Mouse (Mus musculus): ENCODE measurements around the gene Vcl. TPM values are rescaled to one million over a fixed set of nuclear protein-coding genes. Genes with fewer than 3 reads are reported as not detected.
A peak's percentile ranks its signal among the peaks of the same experiment; 100 is the strongest.

Gene Vcl
- 23.9 and 26.7 TPM in 2 replicates for polyA plus RNA-seq (2012; rRNA removed)

- Histone ChIP-seq H3K27me3 (ENCODE audit: control insufficient read depth, insufficient read depth, low read length) (no peaks in the 10 kb centered on the region), H3K27ac (ENCODE audit: insufficient read depth, low read length) (no peak within 1 kb of the TSS; the same call in 1 of the 2 replicates), H3K4me1 (ENCODE audit: control insufficient read depth, insufficient read depth, low read length) (peaks cover 4% of the 10 kb centered on the region; the same call in 1 of the 2 replicates), H3K4me3 (replicated peaks; ENCODE audit: insufficient read depth, low read depth, low read length) (peak within 1 kb of the TSS; percentile 91)
- peak; percentile 99 to 100 for DNase-seq
- TF ChIP-seq POLR2A (IDR thresholded peaks at IDR 0.05; ENCODE audit: borderline replicate concordance, insufficient read depth, low read length) (peak; percentile 98), CTCF (IDR thresholded peaks at IDR 0.05; ENCODE audit: borderline replicate concordance, insufficient read depth, low read depth, low read length) (no peak)
- under 1% methylated on average over 89 of the region's 89 CpGs for WGBS
Measured at GRCm38 (mm10) chr14:20928848-20929745, at the start of gene Vcl. Gene Vcl (plus strand): TSS chr14:20929398.

DNA sequence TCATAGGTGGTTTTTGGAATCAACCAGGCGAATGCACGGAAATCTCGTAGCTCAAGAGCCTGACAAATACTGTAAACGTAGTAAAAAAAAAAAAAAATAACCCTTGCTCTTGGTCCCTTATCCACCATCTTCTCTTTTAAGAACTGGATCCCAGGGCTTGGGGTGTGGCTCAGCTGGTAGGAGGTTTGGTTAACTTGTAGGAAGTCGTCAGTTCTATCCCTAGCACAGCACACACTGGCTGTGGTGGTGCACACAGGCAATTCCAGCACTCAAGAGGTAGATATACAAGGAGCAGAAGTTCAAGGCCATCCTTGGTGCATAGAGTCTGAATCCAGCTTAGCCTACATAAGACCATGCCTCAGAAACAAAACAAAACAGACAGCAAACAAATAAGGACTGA is 44.5 kb upstream of the Vcl start:
- DNase-seq = no peak
- H3K27me3 ChIP-seq (ENCODE audit: control insufficient read depth, insufficient read depth, low read length) = no peaks in the 10 kb centered on the region
- WGBS = 85% methylated on average over 5 of the region's 5 CpGs
- H3K4me3 ChIP-seq (replicated peaks; ENCODE audit: insufficient read depth, low read depth, low read length) = no peak overlapping the region
- no peak overlapping the region for H3K27ac ChIP-seq (ENCODE audit: insufficient read depth, low read length)
- TF ChIP-seq CTCF (IDR thresholded peaks at IDR 0.05; ENCODE audit: borderline replicate concordance, insufficient read depth, low read depth, low read length) (no peak), POLR2A (IDR thresholded peaks at IDR 0.05; ENCODE audit: borderline replicate concordance, insufficient read depth, low read length) (no peak)
- H3K4me1 ChIP-seq (ENCODE audit: control insufficient read depth, insufficient read depth, low read length) = no peaks in the 10 kb centered on the region

DNA sequence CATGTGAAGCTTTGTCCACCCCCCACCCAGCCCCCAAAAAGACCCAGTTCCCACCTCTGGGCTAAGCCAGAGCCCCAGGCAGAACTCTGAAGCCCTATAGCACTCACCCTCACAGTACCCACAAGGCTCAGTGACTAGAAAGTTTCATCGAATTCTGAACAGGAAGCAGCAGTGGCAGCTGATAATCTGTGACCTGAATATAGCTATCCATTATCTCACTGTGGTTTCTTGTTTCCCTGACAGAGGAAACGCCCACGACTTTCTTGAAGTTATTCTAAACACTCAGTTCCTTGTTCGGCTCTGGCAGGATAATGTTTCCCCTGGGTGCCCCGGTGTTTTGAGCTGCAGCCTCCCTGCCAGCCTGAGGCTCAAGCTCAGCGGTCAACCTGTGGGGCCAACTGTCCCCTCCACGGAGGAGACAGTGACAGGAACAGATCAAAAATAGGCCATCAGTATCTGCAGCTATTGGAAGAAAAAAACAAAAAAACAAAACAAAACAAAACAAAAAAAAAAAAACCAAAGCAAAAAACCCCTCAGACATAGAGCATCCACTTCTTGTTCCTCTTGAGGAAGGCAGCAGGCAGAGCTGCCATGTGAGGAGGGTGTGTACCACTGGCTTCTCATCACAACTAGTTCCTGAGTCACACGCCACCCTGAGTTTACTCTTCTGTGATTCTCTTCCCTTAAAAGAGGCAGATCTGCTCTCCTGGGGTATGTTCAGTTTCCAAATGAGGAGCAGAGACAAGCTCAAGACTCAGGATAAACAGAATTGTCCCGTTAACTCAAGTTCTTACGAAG is 43.9 kb upstream of the Vcl start:
- WGBS = 35% methylated on average over 10 of the region's 10 CpGs
- H3K4me1 ChIP-seq (ENCODE audit: control insufficient read depth, insufficient read depth, low read length) = no peaks in the 10 kb centered on the region
- no peak overlapping the region for H3K4me3 ChIP-seq (replicated peaks; ENCODE audit: insufficient read depth, low read depth, low read length)
- no peak overlapping the region for H3K27ac ChIP-seq (ENCODE audit: insufficient read depth, low read length)
- no peaks in the 10 kb centered on the region for H3K27me3 ChIP-seq (ENCODE audit: control insufficient read depth, insufficient read depth, low read length)
- TF ChIP-seq POLR2A (IDR thresholded peaks at IDR 0.05; ENCODE audit: borderline replicate concordance, insufficient read depth, low read length) = no peak
- no peak for TF ChIP-seq CTCF (IDR thresholded peaks at IDR 0.05; ENCODE audit: borderline replicate concordance, insufficient read depth, low read depth, low read length)
- DNase-seq = no peak

DNA sequence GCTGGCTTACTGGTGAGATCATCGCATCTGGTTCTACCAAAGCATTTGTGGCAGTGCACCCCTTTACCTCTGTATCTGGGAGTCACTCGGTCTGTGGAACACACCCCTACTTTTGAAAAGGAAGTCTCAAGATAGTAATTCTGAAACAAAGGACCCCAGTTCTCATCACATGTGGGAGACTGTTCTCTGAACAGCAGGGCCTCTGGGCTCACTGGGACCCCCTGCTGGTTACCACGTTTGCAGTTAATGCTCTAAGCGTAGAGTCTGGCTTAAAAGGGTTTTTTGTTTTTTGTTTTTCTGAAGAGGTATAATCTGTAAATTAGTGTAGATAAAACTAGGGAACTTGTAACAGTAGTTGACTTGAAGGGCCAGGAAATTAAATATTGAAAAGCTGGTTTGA is 42.9 kb upstream of the Vcl start:
- DNase-seq = no peak
- no peak overlapping the region for H3K27ac ChIP-seq (ENCODE audit: insufficient read depth, low read length)

GRCm38 (mm10) chr14:20887541-20888085 is 41.6 kb upstream of the Vcl start:
- no peak for DNase-seq
- H3K4me1 ChIP-seq (ENCODE audit: control insufficient read depth, insufficient read depth, low read length) = no peaks in the 10 kb centered on the region
- H3K27ac ChIP-seq (ENCODE audit: insufficient read depth, low read length) = no peak overlapping the region
- no peak for TF ChIP-seq CTCF (IDR thresholded peaks at IDR 0.05; ENCODE audit: borderline replicate concordance, insufficient read depth, low read depth, low read length)
- TF ChIP-seq POLR2A (IDR thresholded peaks at IDR 0.05; ENCODE audit: borderline replicate concordance, insufficient read depth, low read length) = no peak
- WGBS = 93% methylated on average over 7 of the region's 7 CpGs
- H3K27me3 ChIP-seq (ENCODE audit: control insufficient read depth, insufficient read depth, low read length) = no peaks in the 10 kb centered on the region
- no peak overlapping the region for H3K4me3 ChIP-seq (replicated peaks; ENCODE audit: insufficient read depth, low read depth, low read length)

More for the DNA sequence above, 42.9 kb upstream of the Vcl start:
- WGBS = 42% methylated on average over 4 of the region's 4 CpGs
- Histone ChIP-seq H3K4me3 (replicated peaks; ENCODE audit: insufficient read depth, low read depth, low read length) (no peak overlapping the region), H3K4me1 (ENCODE audit: control insufficient read depth, insufficient read depth, low read length) (no peaks in the 10 kb centered on the region), H3K27me3 (ENCODE audit: control insufficient read depth, insufficient read depth, low read length) (no peaks in the 10 kb centered on the region)
- TF ChIP-seq CTCF (IDR thresholded peaks at IDR 0.05; ENCODE audit: borderline replicate concordance, insufficient read depth, low read depth, low read length) (no peak), POLR2A (IDR thresholded peaks at IDR 0.05; ENCODE audit: borderline replicate concordance, insufficient read depth, low read length) (no peak)

DNA sequence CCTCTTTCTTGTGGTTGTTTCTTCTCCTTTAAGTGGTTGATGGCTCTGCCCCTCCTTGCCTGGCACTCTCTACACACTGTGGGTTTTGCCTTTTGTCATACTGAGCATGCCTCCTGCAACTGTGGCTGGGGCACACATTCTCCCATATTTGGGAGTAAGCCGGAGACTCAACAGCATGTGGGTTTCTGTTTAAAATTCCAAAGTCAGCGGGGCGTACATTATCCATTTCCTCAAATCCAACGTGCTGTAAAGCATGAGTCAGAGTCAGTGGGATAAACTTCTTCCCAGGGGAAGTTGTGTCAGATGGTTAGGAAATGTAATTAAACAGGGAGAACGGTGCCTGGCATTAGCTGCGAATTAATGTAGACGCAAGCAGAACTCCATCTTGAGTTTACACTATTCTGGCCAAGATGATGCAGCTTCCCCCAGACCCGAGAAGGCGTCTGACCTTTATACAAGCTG is 37.2 kb upstream of the Vcl start:
- Histone ChIP-seq H3K27ac (ENCODE audit: insufficient read depth, low read length) (no peak overlapping the region), H3K4me3 (replicated peaks; ENCODE audit: insufficient read depth, low read depth, low read length) (no peak overlapping the region)
- peak in 1 of 2 experiments; percentile 37 for DNase-seq

GRCm38 (mm10) chr14:20893815-20894214 is 35.4 kb upstream of the Vcl start:
- TF ChIP-seq POLR2A (IDR thresholded peaks at IDR 0.05; ENCODE audit: borderline replicate concordance, insufficient read depth, low read length) (no peak), CTCF (IDR thresholded peaks at IDR 0.05; ENCODE audit: borderline replicate concordance, insufficient read depth, low read depth, low read length) (no peak)
- 62% methylated on average over 4 of the region's 4 CpGs for WGBS
- DNase-seq = no peak
- Histone ChIP-seq H3K4me3 (replicated peaks; ENCODE audit: insufficient read depth, low read depth, low read length) (no peak overlapping the region), H3K27ac (ENCODE audit: insufficient read depth, low read length) (no peak overlapping the region), H3K4me1 (ENCODE audit: control insufficient read depth, insufficient read depth, low read length) (no peaks in the 10 kb centered on the region), H3K27me3 (ENCODE audit: control insufficient read depth, insufficient read depth, low read length) (no peaks in the 10 kb centered on the region)

More for the DNA sequence above, 37.2 kb upstream of the Vcl start:
- no peaks in the 10 kb centered on the region for H3K4me1 ChIP-seq (ENCODE audit: control insufficient read depth, insufficient read depth, low read length)
- WGBS = 7% methylated on average over 9 of the region's 9 CpGs
- TF ChIP-seq CTCF (IDR thresholded peaks at IDR 0.05; ENCODE audit: borderline replicate concordance, insufficient read depth, low read depth, low read length) = no peak
- no peak for TF ChIP-seq POLR2A (IDR thresholded peaks at IDR 0.05; ENCODE audit: borderline replicate concordance, insufficient read depth, low read length)
- no peaks in the 10 kb centered on the region for H3K27me3 ChIP-seq (ENCODE audit: control insufficient read depth, insufficient read depth, low read length)

Data from cerebellum, adult 2 months (tissue).